Mouse (Mus musculus) limb, embryonic 12.5 days (tissue): Measurements from ENCODE around the gene Ghrhr. TPM values are rescaled to one million over a fixed set of nuclear protein-coding genes. Genes with fewer than 3 reads are reported as not detected.

Experiments
- ATAC-seq: fragments of 200-750 bp; cut with Nextera tagmentation; 2 replicates; pipeline ENCODE4 v1.8.0; 2017; ENCODE audit warnings: low read depth, moderate TSS enrichment; ENCODE audit not compliant: insufficient number of reproducible peaks, insufficient read depth, low FRiP score, low TSS enrichment
- H3K27ac ChIP-seq: fragments of 300-500 bp; sonication (generic); 2 replicates; pipeline ENCODE4 v1.5.1; 2016; ENCODE audit warnings: mild to moderate bottlenecking, moderate library complexity
- H3K27me3 ChIP-seq: fragments of 300-500 bp; sonication (generic); 2 replicates; pipeline ENCODE4 v1.6.1; 2016; ENCODE audit warnings: mild to moderate bottlenecking, moderate library complexity
- H3K36me3 ChIP-seq: fragments of 300-500 bp; sonication (generic); 2 replicates; pipeline ENCODE4 v1.6.1; 2016; ENCODE audit warnings: mild to moderate bottlenecking, moderate library complexity
- H3K4me1 ChIP-seq: fragments of 300-500 bp; sonication (generic); replicated peaks from 2 replicates; pipeline ENCODE4 v1.6.1; 2016
- H3K4me2 ChIP-seq: fragments of 300-500 bp; sonication (generic); 2 replicates; pipeline ENCODE4 v1.6.1; 2016; ENCODE audit warnings: mild to moderate bottlenecking, moderate library complexity
- H3K4me3 ChIP-seq: fragments of 300-500 bp; sonication (generic); replicated peaks from 2 replicates; pipeline ENCODE4 v1.5.1; 2016; ENCODE audit warnings: mild to moderate bottlenecking
- H3K9ac ChIP-seq: fragments of 300-500 bp; sonication (generic); replicated peaks from 2 replicates; pipeline ENCODE4 v1.6.1; 2016; ENCODE audit warnings: mild to moderate bottlenecking, moderate library complexity
- H3K9me3 ChIP-seq: fragments of 300-500 bp; sonication (generic); 2 replicates; pipeline ENCODE4 v1.6.1; 2016; ENCODE audit warnings: mild to moderate bottlenecking, moderate library complexity
- WGBS: fragments of 180-500 bp; shearing (Covaris S2); methylation state at CpG from one replicate; pipeline ENCODE4 v1.1.7; 2016; 5-methylcytosine and 5-hydroxymethylcytosine counted together
- polyA plus RNA-seq: library from polyadenylated mRNA; unstranded; fragments of >200 nt; fragmentation: Nextera tagmentation; extraction: Ambion mirVana; gene quantifications from 2 replicates; pipeline ENCODE4 v1.2.1, GENCODE M21; 2016

Ghrhr gene
- polyA plus RNA-seq, 1 experiment from 2014 or later: not detected

GRCm38 (mm10) chr6:55396622-55397041 is 20.5 kb downstream of the Ghrhr start:
- ATAC-seq: peak; percentile 16; the same call in 1 of the 2 replicates
- Histone ChIP-seq H3K9me3 (no peaks in the 10 kb centered on the region), H3K4me3 (no peak overlapping the region), H3K27ac (0 out of 2 replicates have a peak overlapping the region, but pooled peaks have one; percentile 13), H3K9ac (no peak overlapping the region), H3K27me3 (peaks cover 17% of the 10 kb centered on the region), H3K36me3 (no peaks in the 10 kb centered on the region), H3K4me1 (peaks cover 15% of the 10 kb centered on the region), H3K4me2 (no peak overlapping the region)
- WGBS: 79% methylated on average over 11 of the region's 11 CpGs

GRCm38 (mm10) chr6:55398869-55399628 is 23.0 kb downstream of the Ghrhr start:
- no peaks in the 10 kb centered on the region for H3K36me3 ChIP-seq
- H3K9me3 ChIP-seq: no peaks in the 10 kb centered on the region
- no peak overlapping the region for H3K4me2 ChIP-seq
- no peak overlapping the region for H3K4me3 ChIP-seq
- no peak overlapping the region for H3K27ac ChIP-seq
- peaks cover 7% of the 10 kb centered on the region for H3K4me1 ChIP-seq
- no peak for ATAC-seq
- no peak overlapping the region for H3K9ac ChIP-seq
- peaks cover 17% of the 10 kb centered on the region for H3K27me3 ChIP-seq
- WGBS: 60% methylated on average over 9 of the region's 9 CpGs

- Histone ChIP-seq H3K4me3 (no peak overlapping the region), H3K9me3 (no peaks in the 10 kb centered on the region), H3K27me3 (peaks cover 13% of the 10 kb centered on the region), H3K9ac (no peak overlapping the region), H3K27ac (no peak overlapping the region), H3K4me2 (no peak overlapping the region), H3K4me1 (peaks cover 9% of the 10 kb centered on the region), H3K36me3 (no peaks in the 10 kb centered on the region)
- no peak for ATAC-seq
- 83% methylated on average over 5 of the region's 5 CpGs for WGBS
Observed at GRCm38 (mm10) chr6:55399910-55400309, 23.8 kb downstream of the Ghrhr start.

GRCm38 (mm10) chr6:55402041-55402776 is 26.1 kb downstream of the Ghrhr start:
- Histone ChIP-seq H3K9me3 (no peaks in the 10 kb centered on the region), H3K4me1 (0 out of 2 replicates have a peak, but pooled peaks cover 2% of the 10 kb centered on the region), H3K4me2 (no peak overlapping the region), H3K27ac (no peak overlapping the region), H3K9ac (no peak overlapping the region), H3K36me3 (no peaks in the 10 kb centered on the region), H3K4me3 (no peak overlapping the region), H3K27me3 (no peaks in the 10 kb centered on the region)
- WGBS: 70% methylated on average over 9 of the region's 9 CpGs
- no peak for ATAC-seq

GRCm38 (mm10) chr6:55403411-55404309 is 27.6 kb downstream of the Ghrhr start:
- Histone ChIP-seq H3K36me3 (no peaks in the 10 kb centered on the region), H3K4me3 (no peak overlapping the region), H3K4me1 (0 out of 2 replicates have a peak, but pooled peaks cover 2% of the 10 kb centered on the region), H3K27me3 (no peaks in the 10 kb centered on the region), H3K27ac (no peak overlapping the region), H3K9me3 (no peaks in the 10 kb centered on the region), H3K9ac (no peak overlapping the region), H3K4me2 (no peak overlapping the region)
- WGBS: 75% methylated on average over 9 of the region's 9 CpGs
- no peak for ATAC-seq

- Histone ChIP-seq H3K4me2 (no peak overlapping the region), H3K4me3 (no peak overlapping the region), H3K27me3 (no peaks in the 10 kb centered on the region), H3K4me1 (0 out of 2 replicates have a peak, but pooled peaks cover 2% of the 10 kb centered on the region), H3K36me3 (no peaks in the 10 kb centered on the region), H3K9ac (no peak overlapping the region), H3K9me3 (no peaks in the 10 kb centered on the region), H3K27ac (no peak overlapping the region)
- 65% methylated on average over 5 of the region's 5 CpGs for WGBS
- no peak for ATAC-seq
Observed at GRCm38 (mm10) chr6:55404421-55404990, 28.4 kb downstream of the Ghrhr start.

GRCm38 (mm10) chr6:55407345-55407744 is 31.2 kb downstream of the Ghrhr start:
- no peaks in the 10 kb centered on the region for H3K36me3 ChIP-seq
- no peak overlapping the region for H3K4me2 ChIP-seq
- ATAC-seq: no peak
- H3K4me3 ChIP-seq: no peak overlapping the region
- no peaks in the 10 kb centered on the region for H3K9me3 ChIP-seq
- WGBS: 72% methylated on average over 4 of the region's 4 CpGs
- no peak overlapping the region for H3K27ac ChIP-seq
- H3K4me1 ChIP-seq: peaks cover 11% of the 10 kb centered on the region
- no peaks in the 10 kb centered on the region for H3K27me3 ChIP-seq
- H3K9ac ChIP-seq: no peak overlapping the region

- Histone ChIP-seq H3K4me1 (peaks cover 9% of the 10 kb centered on the region), H3K4me2 (no peak overlapping the region), H3K27ac (no peak overlapping the region), H3K9me3 (no peaks in the 10 kb centered on the region), H3K27me3 (no peaks in the 10 kb centered on the region), H3K9ac (no peak overlapping the region), H3K4me3 (no peak overlapping the region), H3K36me3 (no peaks in the 10 kb centered on the region)
- no peak for ATAC-seq
- WGBS: 30% methylated on average over 7 of the region's 7 CpGs
Observed at GRCm38 (mm10) chr6:55410119-55410775, 34.2 kb downstream of the Ghrhr start.

GRCm38 (mm10) chr6:55410977-55411376 is 34.9 kb downstream of the Ghrhr start:
- no peak for ATAC-seq
- WGBS: 83% methylated on average over 5 of the region's 5 CpGs
- no peak overlapping the region for H3K4me2 ChIP-seq

GRCm38 (mm10) chr6:55416202-55416601 is 40.1 kb downstream of the Ghrhr start:
- Histone ChIP-seq H3K27ac (no peak overlapping the region), H3K4me2 (no peak overlapping the region), H3K9ac (no peak overlapping the region), H3K36me3 (no peaks in the 10 kb centered on the region), H3K4me3 (no peak overlapping the region), H3K4me1 (no peaks in the 10 kb centered on the region), H3K9me3 (0 out of 2 replicates have a peak, but pooled peaks cover 3% of the 10 kb centered on the region), H3K27me3 (no peaks in the 10 kb centered on the region)
- WGBS: 81% methylated on average over 5 of the region's 5 CpGs
- ATAC-seq: no peak

More at GRCm38 (mm10) chr6:55410977-55411376, 34.9 kb downstream of the Ghrhr start:
- no peak overlapping the region for H3K27ac ChIP-seq
- H3K9me3 ChIP-seq: no peaks in the 10 kb centered on the region
- no peak overlapping the region for H3K4me3 ChIP-seq
- H3K27me3 ChIP-seq: no peaks in the 10 kb centered on the region
- H3K9ac ChIP-seq: no peak overlapping the region
- H3K36me3 ChIP-seq: no peaks in the 10 kb centered on the region
- H3K4me1 ChIP-seq: peaks cover 9% of the 10 kb centered on the region
